19 mouse cellular contexts compared by ENCODE assay signal in genomic region chr14:43808142-43808541, GRCm38 (mm10). TPM values are rescaled to one million over a fixed set of nuclear protein-coding genes. Genes with fewer than 3 reads are reported as not detected.
"Had no signal": no experiment of that assay in that cellular context is flagged by ENCODE, and none has a peak within 500 bp of the region (broad histone marks: within the 10 kb centered on the region; RNA-seq: fewer than 3 reads in every experiment).

No protein-coding gene starts in this region.

RNA-seq across cellular contexts. Expression of gene Gm8180, which starts 23.6 kb away (rescaled TPM):
- polyA plus RNA-seq: cortical plate, adult 2 months; embryonic facial prominence, embryonic 10.5 days; embryonic facial prominence, embryonic 11.5 days; embryonic facial prominence, embryonic 12.5 days; embryonic facial prominence, embryonic 13.5 days; embryonic facial prominence, embryonic 14.5 days; embryonic facial prominence, embryonic 15.5 days; erythroblast, embryonic 14.5 days; forebrain, embryonic 10.5 days; forebrain, embryonic 11.5 days; forebrain, embryonic 12.5 days; forebrain, embryonic 13.5 days; forebrain, embryonic 14.5 days; forebrain, embryonic 15.5 days; forebrain, embryonic 16.5 days; forebrain, postnatal 0 days; frontal cortex, adult 2 months; gonadal fat pad, adult 2 months; heart, adult 2 months had no signal
